Mouse (Mus musculus) heart, embryonic 12.5 days (tissue): ENCODE data around the gene Atp8a1. TPM values are rescaled to one million over a fixed set of nuclear protein-coding genes. Genes with fewer than 3 reads are reported as not detected.
A peak's percentile ranks its signal among the peaks of the same experiment; 100 is the strongest.

Experiments used
- ATAC-seq: fragments of 200-750 bp; cut with Nextera tagmentation; 2 replicates; pipeline ENCODE4 v1.8.0; 2017; ENCODE audit warnings: moderate TSS enrichment, moderate library complexity; ENCODE audit not compliant: insufficient number of reproducible peaks, low FRiP score
- H3K27ac ChIP-seq: fragments of 300-500 bp; sonication (generic); 2 replicates; pipeline ENCODE4 v1.5.1; 2016; ENCODE audit warnings: mild to moderate bottlenecking, moderate library complexity; ENCODE audit not compliant: poor library complexity, severe bottlenecking
- H3K27me3 ChIP-seq: fragments of 300-500 bp; sonication (generic); replicated peaks from 2 replicates; pipeline ENCODE4 v1.6.1; 2016; ENCODE audit warnings: mild to moderate bottlenecking, moderate library complexity
- H3K36me3 ChIP-seq: fragments of 300-500 bp; sonication (generic); 2 replicates; pipeline ENCODE4 v1.6.1; 2016; ENCODE audit warnings: mild to moderate bottlenecking, moderate library complexity
- H3K4me1 ChIP-seq: fragments of 300-500 bp; sonication (generic); replicated peaks from 2 replicates; pipeline ENCODE4 v1.6.1; 2016; ENCODE audit warnings: mild to moderate bottlenecking
- H3K4me2 ChIP-seq: fragments of 300-500 bp; sonication (generic); 2 replicates; pipeline ENCODE4 v1.6.1; 2016; ENCODE audit warnings: mild to moderate bottlenecking, moderate library complexity
- H3K4me3 ChIP-seq: fragments of 300-500 bp; sonication (generic); 2 replicates; pipeline ENCODE4 v1.5.1; 2016; ENCODE audit warnings: mild to moderate bottlenecking
- H3K9ac ChIP-seq: fragments of 300-500 bp; sonication (generic); 2 replicates; pipeline ENCODE4 v1.6.1; 2016; ENCODE audit warnings: mild to moderate bottlenecking, moderate library complexity
- H3K9me3 ChIP-seq: fragments of 300-500 bp; sonication (generic); replicated peaks from 2 replicates; pipeline ENCODE4 v1.6.1; 2016; ENCODE audit warnings: mild to moderate bottlenecking, moderate library complexity
- WGBS: fragments of 180-500 bp; shearing (Covaris S2); methylation state at CpG from one replicate; pipeline ENCODE4 v1.1.7; 2016; 5-methylcytosine and 5-hydroxymethylcytosine counted together
- polyA plus RNA-seq: library from polyadenylated mRNA; unstranded; fragments of >200 nt; fragmentation: Nextera tagmentation; extraction: Ambion mirVana; gene quantifications from 2 replicates; pipeline ENCODE4 v1.2.1, GENCODE M21; 2016

Atp8a1 gene
- polyA plus RNA-seq, 1 experiment from 2014 or later: 16.8 TPM

- no peak overlapping the region for H3K4me3 ChIP-seq
- H3K4me1 ChIP-seq: peaks cover 17% of the 10 kb centered on the region
- H3K36me3 ChIP-seq: no peaks in the 10 kb centered on the region
- ATAC-seq: no peak
- 61% methylated on average over 4 of the region's 4 CpGs for WGBS
- H3K9me3 ChIP-seq: no peaks in the 10 kb centered on the region
- no peak overlapping the region for H3K4me2 ChIP-seq
- H3K9ac ChIP-seq: no peak overlapping the region
- H3K27me3 ChIP-seq: no peaks in the 10 kb centered on the region
- no peak overlapping the region for H3K27ac ChIP-seq
Measured at GRCm38 (mm10) chr5:67849411-67849810, 2.2 kb upstream of the Atp8a1 start.

GRCm38 (mm10) chr5:67848511-67849014 is 1.3 kb upstream of the Atp8a1 start:
- H3K27ac ChIP-seq: no peak overlapping the region

GRCm38 (mm10) chr5:67846361-67847224 is 641 bp downstream of the Atp8a1 start:
- no peaks in the 10 kb centered on the region for H3K9me3 ChIP-seq
- peak; percentile 34; the same call in 1 of the 2 replicates for ATAC-seq
- peak overlapping the region; percentile 89 for H3K9ac ChIP-seq
- H3K4me3 ChIP-seq: peak overlapping the region; percentile 93
- H3K27ac ChIP-seq: peak overlapping the region; percentile 52
- H3K4me2 ChIP-seq: peak overlapping the region; percentile 96
- H3K36me3 ChIP-seq: no peaks in the 10 kb centered on the region
- under 1% methylated on average over 39 of the region's 39 CpGs for WGBS
- no peaks in the 10 kb centered on the region for H3K27me3 ChIP-seq
- peaks cover 29% of the 10 kb centered on the region for H3K4me1 ChIP-seq

More at GRCm38 (mm10) chr5:67848511-67849014, 1.3 kb upstream of the Atp8a1 start:
- Histone ChIP-seq H3K36me3 (no peaks in the 10 kb centered on the region), H3K9me3 (no peaks in the 10 kb centered on the region), H3K4me2 (peak overlapping the region; percentile 96; the same call in 1 of the 2 replicates), H3K4me3 (no peak overlapping the region), H3K4me1 (peaks cover 23% of the 10 kb centered on the region), H3K9ac (no peak overlapping the region), H3K27me3 (no peaks in the 10 kb centered on the region)
- 56% methylated on average over 12 of the region's 12 CpGs for WGBS
- no peak for ATAC-seq

- H3K9me3 ChIP-seq: no peaks in the 10 kb centered on the region
- peaks cover 29% of the 10 kb centered on the region for H3K4me1 ChIP-seq
- H3K36me3 ChIP-seq: no peaks in the 10 kb centered on the region
- H3K4me3 ChIP-seq: peak overlapping the region; percentile 12
- H3K27ac ChIP-seq: no peak overlapping the region
- peak; percentile 3; the same call in 1 of the 2 replicates for ATAC-seq
- 7% methylated on average over 8 of the region's 8 CpGs for WGBS
- H3K4me2 ChIP-seq: peak overlapping the region; percentile 55
- H3K9ac ChIP-seq: no peak overlapping the region
- H3K27me3 ChIP-seq: no peaks in the 10 kb centered on the region
Measured at GRCm38 (mm10) chr5:67845190-67845691, 2.0 kb downstream of the Atp8a1 start.

- Histone ChIP-seq H3K36me3 (no peaks in the 10 kb centered on the region), H3K4me1 (peaks cover 29% of the 10 kb centered on the region), H3K27ac (no peak overlapping the region), H3K4me3 (no peak overlapping the region), H3K27me3 (no peaks in the 10 kb centered on the region), H3K9me3 (no peaks in the 10 kb centered on the region), H3K9ac (no peak overlapping the region), H3K4me2 (no peak overlapping the region)
- no peak for ATAC-seq
- 57% methylated on average over 4 of the region's 4 CpGs for WGBS
Measured at GRCm38 (mm10) chr5:67844070-67844469, 3.2 kb downstream of the Atp8a1 start.

- no peaks in the 10 kb centered on the region for H3K27me3 ChIP-seq
- no peak for ATAC-seq
- H3K4me1 ChIP-seq: peaks cover 25% of the 10 kb centered on the region
- no peaks in the 10 kb centered on the region for H3K36me3 ChIP-seq
- H3K9me3 ChIP-seq: no peaks in the 10 kb centered on the region
- no peak overlapping the region for H3K27ac ChIP-seq
- no peak overlapping the region for H3K4me2 ChIP-seq
- no peak overlapping the region for H3K4me3 ChIP-seq
- no peak overlapping the region for H3K9ac ChIP-seq
- WGBS: 52% methylated on average over 6 of the region's 6 CpGs
Measured at GRCm38 (mm10) chr5:67842306-67842705, 4.9 kb downstream of the Atp8a1 start.

- 80% methylated on average over 5 of the region's 5 CpGs for WGBS
- Histone ChIP-seq H3K36me3 (no peaks in the 10 kb centered on the region), H3K4me2 (no peak overlapping the region), H3K4me3 (no peak overlapping the region), H3K9ac (no peak overlapping the region), H3K4me1 (0 out of 2 replicates have a peak, but pooled peaks cover 3% of the 10 kb centered on the region), H3K27me3 (no peaks in the 10 kb centered on the region), H3K27ac (no peak overlapping the region), H3K9me3 (no peaks in the 10 kb centered on the region)
- no peak for ATAC-seq
Measured at GRCm38 (mm10) chr5:67833841-67834240, 13.4 kb downstream of the Atp8a1 start.

GRCm38 (mm10) chr5:67831293-67832147 is 15.7 kb downstream of the Atp8a1 start:
- Histone ChIP-seq H3K27me3 (no peaks in the 10 kb centered on the region), H3K4me3 (no peak overlapping the region), H3K9ac (no peak overlapping the region), H3K4me1 (0 out of 2 replicates have a peak, but pooled peaks cover 3% of the 10 kb centered on the region), H3K4me2 (no peak overlapping the region), H3K9me3 (no peaks in the 10 kb centered on the region), H3K36me3 (no peaks in the 10 kb centered on the region), H3K27ac (no peak overlapping the region)
- peak; percentile 36; the same call in 1 of the 2 replicates for ATAC-seq
- WGBS: 73% methylated on average over 10 of the region's 10 CpGs

- H3K4me1 ChIP-seq: 0 out of 2 replicates have a peak, but pooled peaks cover 3% of the 10 kb centered on the region
- no peaks in the 10 kb centered on the region for H3K36me3 ChIP-seq
- no peak for ATAC-seq
- H3K9ac ChIP-seq: no peak overlapping the region
- WGBS: 80% methylated on average over 3 of the region's 3 CpGs
- H3K4me2 ChIP-seq: no peak overlapping the region
- no peak overlapping the region for H3K4me3 ChIP-seq
- H3K27me3 ChIP-seq: no peaks in the 10 kb centered on the region
- H3K27ac ChIP-seq: no peak overlapping the region
- H3K9me3 ChIP-seq: no peaks in the 10 kb centered on the region
Measured at GRCm38 (mm10) chr5:67828356-67828755, 18.9 kb downstream of the Atp8a1 start.

- Histone ChIP-seq H3K4me2 (no peak overlapping the region), H3K4me1 (0 out of 2 replicates have a peak, but pooled peaks cover 8% of the 10 kb centered on the region), H3K27me3 (no peaks in the 10 kb centered on the region), H3K9me3 (no peaks in the 10 kb centered on the region), H3K9ac (no peak overlapping the region), H3K4me3 (no peak overlapping the region), H3K36me3 (no peaks in the 10 kb centered on the region), H3K27ac (no peak overlapping the region)
- ATAC-seq: no peak
- 90% methylated on average over 3 of the region's 3 CpGs for WGBS
Measured at GRCm38 (mm10) chr5:67826935-67827334, 20.3 kb downstream of the Atp8a1 start.
